Comparison of ENCODE assay signal across 9 mouse cellular contexts in the genomic region with DNA sequence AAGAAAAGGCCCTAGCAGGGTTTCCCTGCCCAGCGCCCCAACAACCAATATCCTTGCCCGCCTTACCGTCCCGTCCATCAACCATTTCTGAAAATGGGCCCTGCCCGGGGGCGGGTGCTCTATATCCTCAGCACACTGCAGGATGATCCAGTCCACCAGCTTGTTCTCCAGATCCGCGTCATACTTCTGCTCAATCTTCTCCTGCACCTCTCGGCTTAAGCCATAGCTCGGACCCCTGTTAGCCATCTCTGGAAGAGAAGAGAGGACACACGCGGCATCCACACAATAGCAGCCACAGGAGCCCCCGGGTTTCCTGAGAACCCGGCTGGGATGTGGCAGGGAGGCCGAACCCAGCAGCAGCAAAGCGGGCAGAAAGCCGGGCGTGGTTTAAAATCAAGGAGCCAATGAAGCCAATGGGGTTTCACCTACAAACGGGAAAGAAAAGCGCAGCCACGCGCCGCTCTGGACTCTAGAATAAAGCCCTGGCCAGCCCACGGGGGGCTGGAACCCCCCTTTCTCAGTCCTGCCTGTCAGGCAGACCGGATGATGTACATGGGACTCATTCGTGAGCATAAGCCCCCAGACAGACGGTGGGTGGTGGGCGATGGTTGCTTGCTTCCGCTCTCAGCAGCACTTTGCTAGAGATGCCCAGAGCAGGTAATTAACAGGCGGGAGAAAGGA. TPM values are rescaled to one million over a fixed set of nuclear protein-coding genes. Genes with fewer than 3 reads are reported as not detected.
DNase-seq lines count a peak whose midpoint lies in the region; ATAC-seq lines count a peak whose summit lies in the region.
"Had no signal": no experiment of that assay in that cellular context is flagged by ENCODE, and none has a peak within 500 bp of the region (broad histone marks: within the 10 kb centered on the region; RNA-seq: fewer than 3 reads in every experiment).

A gene (minus strand): TSS at position 548 of the 681 bp plus-strand sequence.

- H3K27me3 ChIP-seq in heart, embryonic 12.5 days (replicated peaks) = no peaks in the 10 kb centered on the region
- H3K27me3 ChIP-seq in forebrain, embryonic 15.5 days = no peaks in the 10 kb centered on the region
- H3K27me3 ChIP-seq in intestine, embryonic 14.5 days (replicated peaks; ENCODE audit: control insufficient read depth, insufficient read depth, low read length) = no peaks in the 10 kb centered on the region
- no peaks in the 10 kb centered on the region for H3K27me3 ChIP-seq in limb, embryonic 13.5 days
- no peaks in the 10 kb centered on the region for H3K27me3 ChIP-seq in neural tube, embryonic 12.5 days (replicated peaks)
- H3K27me3 ChIP-seq: CH12.LX had no signal

- WGBS in heart, embryonic 12.5 days = 1% methylated on average over 30 of the region's 30 CpGs
- WGBS in forebrain, embryonic 15.5 days = under 1% methylated on average over 30 of the region's 30 CpGs
- under 1% methylated on average over 30 of the region's 30 CpGs for WGBS in intestine, embryonic 14.5 days
- under 1% methylated on average over 30 of the region's 30 CpGs for WGBS in limb, embryonic 13.5 days
- WGBS in neural tube, embryonic 12.5 days = under 1% methylated on average over 30 of the region's 30 CpGs

- peak within 1 kb of the TSS; percentile 94 for H3K4me2 ChIP-seq in heart, embryonic 12.5 days
- peak within 1 kb of the TSS; percentile 75 for H3K4me2 ChIP-seq in forebrain, embryonic 15.5 days (replicated peaks)
- H3K4me2 ChIP-seq in intestine, embryonic 14.5 days (ENCODE audit: low read length) = peak within 1 kb of the TSS; percentile 67
- H3K4me2 ChIP-seq in limb, embryonic 13.5 days (replicated peaks) = peak within 1 kb of the TSS; percentile 91
- peak within 1 kb of the TSS; percentile 64 for H3K4me2 ChIP-seq in neural tube, embryonic 12.5 days (replicated peaks)

- peaks cover 17% of the 10 kb centered on the region for H3K4me1 ChIP-seq in heart, embryonic 12.5 days (replicated peaks)
- peaks cover 39% of the 10 kb centered on the region for H3K4me1 ChIP-seq in forebrain, embryonic 15.5 days
- H3K4me1 ChIP-seq in intestine, embryonic 14.5 days (replicated peaks; ENCODE audit: control insufficient read depth, insufficient read depth, low read length) = peaks cover 8% of the 10 kb centered on the region; the same call in 1 of the 2 replicates
- H3K4me1 ChIP-seq in limb, embryonic 13.5 days = peaks cover 23% of the 10 kb centered on the region
- H3K4me1 ChIP-seq in neural tube, embryonic 12.5 days = peaks cover 45% of the 10 kb centered on the region

- peaks cover 9% of the 10 kb centered on the region for H3K36me3 ChIP-seq in heart, embryonic 12.5 days
- H3K36me3 ChIP-seq in forebrain, embryonic 15.5 days = peaks cover 20% of the 10 kb centered on the region
- H3K36me3 ChIP-seq in intestine, embryonic 14.5 days (ENCODE audit: control insufficient read depth, insufficient read depth, low read length) = peaks cover 6% of the 10 kb centered on the region; the same call in 1 of the 2 replicates
- H3K36me3 ChIP-seq in limb, embryonic 13.5 days = peaks cover 22% of the 10 kb centered on the region
- H3K36me3 ChIP-seq in neural tube, embryonic 12.5 days = peaks cover 29% of the 10 kb centered on the region

- DNase-seq in heart, adult 18-20 months = no peak
- peak; percentile 84 for DNase-seq in cerebellum, adult 11-12 months
- DNase-seq in intestine, embryonic 14.5 days (ENCODE audit: low spot score) = peak; percentile 83

- peak within 1 kb of the TSS; percentile 58 for H3K4me3 ChIP-seq in heart, embryonic 12.5 days
- peak within 1 kb of the TSS; percentile 60 for H3K4me3 ChIP-seq in forebrain, embryonic 15.5 days
- peak within 1 kb of the TSS; percentile 43 for H3K4me3 ChIP-seq in intestine, embryonic 14.5 days (ENCODE audit: low read depth, low read length)
- H3K4me3 ChIP-seq in limb, embryonic 13.5 days = peak within 1 kb of the TSS; percentile 59
- H3K4me3 ChIP-seq in neural tube, embryonic 12.5 days = peak within 1 kb of the TSS; percentile 56

- no peak within 1 kb of the TSS; the same call in 1 of the 2 replicates for H3K27ac ChIP-seq in heart, embryonic 12.5 days (ENCODE audit: poor library complexity, severe bottlenecking)
- H3K27ac ChIP-seq in forebrain, embryonic 15.5 days (replicated peaks) = peak within 1 kb of the TSS; percentile 96
- H3K27ac ChIP-seq in intestine, embryonic 14.5 days (ENCODE audit: low read depth) = 0 out of 2 replicates have a peak within 1 kb of the TSS, but pooled peaks have one; percentile 30
- H3K27ac ChIP-seq in limb, embryonic 13.5 days = no peak within 1 kb of the TSS; the same call in 1 of the 2 replicates
- peak within 1 kb of the TSS; percentile 93 for H3K27ac ChIP-seq in neural tube, embryonic 12.5 days

- ATAC-seq in heart, embryonic 12.5 days (ENCODE audit: insufficient number of reproducible peaks, low FRiP score) = peak; percentile 55; the same call in 1 of the 2 replicates
- peak; percentile 85 for ATAC-seq in forebrain, embryonic 15.5 days (replicated peaks)
- ATAC-seq in intestine, embryonic 14.5 days (replicated peaks; ENCODE audit: low FRiP score, low TSS enrichment, low read depth) = peak; percentile 74
- ATAC-seq in limb, embryonic 13.5 days (ENCODE audit: low FRiP score, low read depth) = peak; percentile 76
- ATAC-seq in neural tube, embryonic 12.5 days (ENCODE audit: low FRiP score, low read depth) = peak; percentile 90
- ATAC-seq in erythroblast, adult 5-6 weeks (replicated peaks; ENCODE audit: low FRiP score, poor library complexity, severe bottlenecking) = no peak

- H3K9ac ChIP-seq in heart, embryonic 12.5 days = peak within 1 kb of the TSS; percentile 72
- peak within 1 kb of the TSS; percentile 81 for H3K9ac ChIP-seq in forebrain, embryonic 15.5 days (replicated peaks)
- peak within 1 kb of the TSS; percentile 36 for H3K9ac ChIP-seq in intestine, embryonic 14.5 days (ENCODE audit: low read length)
- peak within 1 kb of the TSS; percentile 75 for H3K9ac ChIP-seq in limb, embryonic 13.5 days
- H3K9ac ChIP-seq in neural tube, embryonic 12.5 days = peak within 1 kb of the TSS; percentile 84

- H3K9me3 ChIP-seq in heart, embryonic 12.5 days (replicated peaks) = no peaks in the 10 kb centered on the region
- H3K9me3 ChIP-seq in forebrain, embryonic 15.5 days = no peaks in the 10 kb centered on the region
- H3K9me3 ChIP-seq in intestine, embryonic 14.5 days (ENCODE audit: control insufficient read depth, low read length) = no peaks in the 10 kb centered on the region
- H3K9me3 ChIP-seq in limb, embryonic 13.5 days = no peaks in the 10 kb centered on the region
- no peaks in the 10 kb centered on the region for H3K9me3 ChIP-seq in neural tube, embryonic 12.5 days

RNA-seq across cellular contexts. Expression of the gene that starts here (rescaled TPM):
- 10.0 and 10.2 TPM in 2 replicates for polyA plus RNA-seq in heart, embryonic 12.5 days (2016; fragmentation: Nextera tagmentation; extraction: Ambion mirVana)
- total RNA-seq in heart, adult 18-20 months (2021) = under 1 TPM; 0.39 to 0.57 TPM
- polyA plus RNA-seq in forebrain, embryonic 15.5 days (2015; fragmentation: Nextera tagmentation; extraction: Ambion mirVana) = 490 and 501 TPM in 2 replicates
- 42.5 and 50.0 TPM in 2 replicates for polyA plus RNA-seq in intestine, embryonic 14.5 days (2014; fragmentation: Nextera tagmentation; extraction: Ambion mirVana)
- 18.2 and 21.4 TPM in 2 replicates for polyA plus RNA-seq in limb, embryonic 13.5 days (2015; fragmentation: Nextera tagmentation; extraction: Ambion mirVana)
- polyA plus RNA-seq in neural tube, embryonic 12.5 days (2016; fragmentation: Nextera tagmentation; extraction: Ambion mirVana) = 584 and 621 TPM in 2 replicates
- 0.77 TPM in 1 of 2 replicates, not detected in the other for total RNA-seq in erythroblast, adult 5-6 weeks (2015; ENCODE audit: low replicate concordance)
- 1.4 TPM in 1 of 2 replicates, not detected in the other for total RNA-seq in erythroblast, adult 5-6 weeks (2017; ENCODE audit: low replicate concordance)

Comparison
In these comparisons a context has a peak if more than half of its experiments do, and no peak if none do; other contexts are left out.
1. H3K27ac ChIP-seq: peak in forebrain, embryonic 15.5 days (single experiment), intestine, embryonic 14.5 days (single experiment) and neural tube, embryonic 12.5 days (single experiment); none in heart, embryonic 12.5 days (single experiment) and limb, embryonic 13.5 days (single experiment).
2. DNase-seq: peak in cerebellum, adult 11-12 months (single experiment) and intestine, embryonic 14.5 days (single experiment); none in heart, adult 18-20 months (0 of 2).
3. Peak in every context shown above with its lines, with median percentiles within 50 percentile points of each other: H3K4me2 ChIP-seq, H3K4me3 ChIP-seq and H3K9ac ChIP-seq.